Mouse (Mus musculus) stomach, postnatal 0 days (tissue): ENCODE data around the gene Car11.
A peak's percentile ranks its signal among the peaks of the same experiment; 100 is the strongest.

Source experiments
- CTCF ChIP-seq: IDR thresholded peaks from 2 replicates; pipeline ENCODE4 v1.5.1; 2016; ENCODE audit warnings: antibody characterized with exemption, low read depth, mild to moderate bottlenecking, moderate library complexity
- EP300 ChIP-seq: optimal IDR thresholded peaks from 2 replicates; pipeline ENCODE3; 2016; ENCODE audit warnings: antibody characterized with exemption

DNA sequence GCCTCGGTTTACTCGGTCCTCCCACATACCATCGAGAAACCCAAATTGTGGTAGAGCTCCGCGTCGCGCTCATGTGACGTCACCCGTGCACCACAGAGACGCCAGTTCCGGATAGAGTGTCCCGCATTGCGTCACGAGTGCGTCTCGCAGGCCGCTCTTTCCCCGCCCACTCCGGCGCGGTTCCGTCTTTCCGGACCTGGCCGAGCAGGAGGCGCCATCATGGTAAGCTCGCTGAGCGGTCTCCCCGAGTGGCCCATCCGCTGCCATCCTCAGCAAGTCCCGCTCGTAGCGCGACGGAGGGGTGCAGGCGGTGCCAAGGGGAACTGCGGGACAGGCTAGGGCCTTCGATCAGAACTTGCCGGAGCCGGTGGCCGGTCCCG, 18.3 kb downstream of the Car11 start, which contains the start of gene Sphk2:
- TF ChIP-seq CTCF, result peak; percentile 28; the same call in 1 of the 2 replicates
- peak; percentile 67 for TF ChIP-seq EP300
